Mouse (Mus musculus) kidney, postnatal 0 days (tissue): ENCODE measurements around the gene Stpg1. TPM values are rescaled to one million over a fixed set of nuclear protein-coding genes. Genes with fewer than 3 reads are reported as not detected.

Source experiments
- ATAC-seq: fragments of 200-750 bp; cut with Nextera tagmentation; replicated peaks from 2 replicates; pipeline ENCODE4 v1.8.0; 2017; ENCODE audit warnings: low read depth, moderate number of reproducible peaks, moderate TSS enrichment, moderate library complexity; ENCODE audit not compliant: low FRiP score
- DNase-seq: peaks from one replicate; pipeline ENCODE4 v3.0.0-alpha.2; 2016; ENCODE audit warnings: low spot score
- H3K27ac ChIP-seq: fragments of 300-500 bp; sonication (generic); 2 replicates; pipeline ENCODE4 v1.5.1; 2014; ENCODE audit warnings: mild to moderate bottlenecking
- H3K27me3 ChIP-seq: fragments of 300-500 bp; sonication (generic); 2 replicates; pipeline ENCODE4 v1.6.1; 2014; ENCODE audit warnings: low read length, mixed read lengths; ENCODE audit not compliant: insufficient read depth
- H3K36me3 ChIP-seq: fragments of 300-500 bp; sonication (generic); 2 replicates; pipeline ENCODE4 v1.6.1; 2014; ENCODE audit warnings: low read length, mixed read lengths; ENCODE audit not compliant: insufficient read depth
- H3K4me1 ChIP-seq: fragments of 300-500 bp; sonication (generic); replicated peaks from 2 replicates; pipeline ENCODE4 v1.6.1; 2014; ENCODE audit warnings: antibody characterized with exemption, low read length, mixed read lengths; ENCODE audit not compliant: insufficient read depth
- H3K4me2 ChIP-seq: fragments of 300-500 bp; sonication (generic); 2 replicates; pipeline ENCODE4 v1.6.1; 2014; ENCODE audit warnings: mild to moderate bottlenecking, low read length, moderate library complexity, mixed read lengths
- H3K4me3 ChIP-seq: fragments of 300-500 bp; sonication (generic); replicated peaks from 2 replicates; pipeline ENCODE4 v1.5.1; 2014; ENCODE audit warnings: low read depth, low read length
- H3K9ac ChIP-seq: fragments of 300-500 bp; sonication (generic); 2 replicates; pipeline ENCODE4 v1.6.1; 2014; ENCODE audit warnings: low read depth, low read length
- H3K9me3 ChIP-seq: fragments of 300-500 bp; sonication (generic); replicated peaks from 2 replicates; pipeline ENCODE4 v1.6.1; 2016; ENCODE audit warnings: low read length, inconsistent platforms, mixed read lengths
- CTCF ChIP-seq: IDR thresholded peaks from 2 replicates; pipeline ENCODE4 v1.5.1; 2016; ENCODE audit warnings: antibody characterized with exemption, low read depth, mild to moderate bottlenecking, moderate library complexity
- WGBS: fragments of 180-500 bp; shearing (Covaris S2); extraction: QIAGEN DNeasy Blood & Tissue Kit; methylation state at CpG from one replicate; pipeline ENCODE4 v1.1.7; 2014; 5-methylcytosine and 5-hydroxymethylcytosine counted together
- polyA plus RNA-seq: library from polyadenylated mRNA; unstranded; fragments of >200 nt; fragmentation: Nextera tagmentation; extraction: Ambion mirVana; gene quantifications from 2 replicates; pipeline ENCODE4 v1.2.1, GENCODE M21; 2015

Gene Stpg1
- 0.42 and 0.52 TPM in 2 replicates for polyA plus RNA-seq

GRCm38 (mm10) chr4:135494521-135495396 is at the start of gene Stpg1, which contains the start of gene Nipal3:
TSS of gene Stpg1 (plus strand) at chr4:135494790.
TSS of gene Nipal3 (minus strand) at chr4:135495038.
- WGBS: under 1% methylated on average over 53 of the region's 53 CpGs
- Histone ChIP-seq H3K36me3 (0 out of 2 replicates have a peak, but pooled peaks cover 6% of the 10 kb centered on the region), H3K4me1 (no peaks in the 10 kb centered on the region), H3K9me3 (no peaks in the 10 kb centered on the region), H3K27me3 (no peaks in the 10 kb centered on the region), H3K9ac (peak within 1 kb of the TSS; percentile 62), H3K4me2 (peak within 1 kb of the TSS; percentile 97), H3K4me3 (peak within 1 kb of the TSS; percentile 64), H3K27ac (peak within 1 kb of the TSS; percentile 85)
- ATAC-seq (peak; percentile 93), DNase-seq (peak; percentile 95)
- peak; percentile 75 for TF ChIP-seq CTCF

- no peaks in the 10 kb centered on the region for H3K9me3 ChIP-seq
- peaks cover 16% of the 10 kb centered on the region; the same call in 1 of the 2 replicates for H3K4me1 ChIP-seq
- H3K4me2 ChIP-seq: peak overlapping the region; percentile 25
- 0 out of 2 replicates have a peak, but pooled peaks cover 3% of the 10 kb centered on the region for H3K36me3 ChIP-seq
- H3K9ac ChIP-seq: no peak overlapping the region
- ATAC-seq (no peak), DNase-seq (peak; percentile 44)
- no peak overlapping the region for H3K4me3 ChIP-seq
- TF ChIP-seq CTCF: no peak
- H3K27ac ChIP-seq: peak overlapping the region; percentile 48; the same call in 1 of the 2 replicates
- WGBS: 34% methylated on average over 18 of the region's 18 CpGs
- no peaks in the 10 kb centered on the region for H3K27me3 ChIP-seq
These were observed 43.1 kb upstream of the Stpg1 start for GRCm38 (mm10) chr4:135451360-135452015.

GRCm38 (mm10) chr4:135453164-135453563 is 41.4 kb upstream of the Stpg1 start:
- H3K9ac ChIP-seq: peak overlapping the region; percentile 4; the same call in 1 of the 2 replicates
- H3K4me2 ChIP-seq: no peak overlapping the region
- WGBS: 37% methylated on average over 6 of the region's 6 CpGs
- peak overlapping the region; percentile 66 for H3K27ac ChIP-seq
- H3K4me1 ChIP-seq: peaks cover 16% of the 10 kb centered on the region; the same call in 1 of the 2 replicates
- no peaks in the 10 kb centered on the region for H3K27me3 ChIP-seq
- 0 out of 2 replicates have a peak, but pooled peaks cover 3% of the 10 kb centered on the region for H3K36me3 ChIP-seq
- TF ChIP-seq CTCF: no peak
- ATAC-seq (no peak), DNase-seq (peak; percentile 42)
- no peaks in the 10 kb centered on the region for H3K9me3 ChIP-seq
- no peak overlapping the region for H3K4me3 ChIP-seq

- 31% methylated on average over 12 of the region's 12 CpGs for WGBS
- H3K27me3 ChIP-seq: no peaks in the 10 kb centered on the region
- DNase-seq (no peak), ATAC-seq (peak; percentile 68)
- H3K9me3 ChIP-seq: no peaks in the 10 kb centered on the region
- H3K36me3 ChIP-seq: 0 out of 2 replicates have a peak, but pooled peaks cover 3% of the 10 kb centered on the region
- H3K4me2 ChIP-seq: no peak overlapping the region
- H3K4me3 ChIP-seq: no peak overlapping the region
- peak overlapping the region; percentile 66 for H3K27ac ChIP-seq
- peaks cover 16% of the 10 kb centered on the region; the same call in 1 of the 2 replicates for H3K4me1 ChIP-seq
- peak overlapping the region; percentile 4; the same call in 1 of the 2 replicates for H3K9ac ChIP-seq
- TF ChIP-seq CTCF: no peak
These were observed 41.0 kb upstream of the Stpg1 start for GRCm38 (mm10) chr4:135453572-135453971.

GRCm38 (mm10) chr4:135463406-135463805 is 31.2 kb upstream of the Stpg1 start:
- Histone ChIP-seq H3K9ac (no peak overlapping the region), H3K36me3 (0 out of 2 replicates have a peak, but pooled peaks cover 15% of the 10 kb centered on the region), H3K27me3 (no peaks in the 10 kb centered on the region), H3K4me1 (no peaks in the 10 kb centered on the region), H3K4me2 (no peak overlapping the region), H3K9me3 (no peaks in the 10 kb centered on the region), H3K27ac (no peak overlapping the region), H3K4me3 (no peak overlapping the region)
- WGBS: 92% methylated on average over 11 of the region's 11 CpGs
- TF ChIP-seq CTCF: no peak
- no peak for DNase-seq
- no peak for ATAC-seq

- H3K9me3 ChIP-seq: no peaks in the 10 kb centered on the region
- DNase-seq (no peak), ATAC-seq (no peak)
- no peaks in the 10 kb centered on the region for H3K4me1 ChIP-seq
- H3K4me2 ChIP-seq: no peak overlapping the region
- H3K9ac ChIP-seq: no peak overlapping the region
- no peak overlapping the region for H3K27ac ChIP-seq
- WGBS: 80% methylated on average over 10 of the region's 10 CpGs
- H3K4me3 ChIP-seq: no peak overlapping the region
- no peaks in the 10 kb centered on the region for H3K27me3 ChIP-seq
- TF ChIP-seq CTCF: no peak
- H3K36me3 ChIP-seq: no peaks in the 10 kb centered on the region; the same call in 1 of the 2 replicates
These were observed 16.7 kb upstream of the Stpg1 start for GRCm38 (mm10) chr4:135477851-135478250.
